Mouse (Mus musculus) hematopoietic stem cell, adult 5-6 weeks (primary cell): ENCODE data around the gene Sult2a3. TPM values are rescaled to one million over a fixed set of nuclear protein-coding genes. Genes with fewer than 3 reads are reported as not detected.
"Not testable (repeated sequence)": the region's sequence is repeated elsewhere in the genome, so short reads cannot be mapped to it uniquely, and the experiment has no call there.

Experiments
- ATAC-seq, 2 experiments: fragments of 125-278 bp in 1 of 2; replicated peaks in 1 of 2; 2 replicates each; pipeline ENCODE4 v1.8.0; 2016 to 2017; ENCODE audit warnings: inconsistent platforms in 2 of 2, mild to moderate bottlenecking in 2 of 2, moderate number of reproducible peaks in 2 of 2, low read depth in 1 of 2, moderate TSS enrichment in 1 of 2; ENCODE audit not compliant: low FRiP score in 2 of 2, poor library complexity in 2 of 2, severe bottlenecking in 2 of 2, insufficient read depth in 1 of 2, low TSS enrichment in 1 of 2
- total RNA-seq: library from RNA; stranded (forward); fragments of 172-1452, 232-1000 nt; gene quantifications from 2 replicates; pipeline ENCODE4 v1.2.3, GENCODE M21; 2017

The Sult2a3 gene
- total RNA-seq: not detected in 2 replicates

GRCm38 (mm10) chr7:14122944-14123343 is at the start of gene Sult2a3:
TSS of gene Sult2a3 (minus strand) at chr7:14123044.
- ATAC-seq: no peak

- no peak for ATAC-seq
Observed at GRCm38 (mm10) chr7:14120436-14120835, 2.4 kb downstream of the Sult2a3 start.

GRCm38 (mm10) chr7:14119865-14120264 is 3.0 kb downstream of the Sult2a3 start:
- not testable (repeated sequence) for ATAC-seq

- ATAC-seq: no peak
Observed at GRCm38 (mm10) chr7:14116761-14117160, 6.1 kb downstream of the Sult2a3 start.

- ATAC-seq: not testable (repeated sequence)
Observed at GRCm38 (mm10) chr7:14114471-14114870, 8.4 kb downstream of the Sult2a3 start.

- ATAC-seq: not testable (repeated sequence)
Observed at GRCm38 (mm10) chr7:14047821-14048220, 75.0 kb downstream of the Sult2a3 start.

- ATAC-seq: not testable (repeated sequence)
Observed at GRCm38 (mm10) chr7:14030831-14031230, 92.0 kb downstream of the Sult2a3 start.

Other genes starting within 250 kb of the Sult2a3 start
- not detected in 2 replicates for gene Sult2a4, start 133.4 kb downstream of the Sult2a3 start, total RNA-seq
- gene Sult2a6, start 131.8 kb upstream of the Sult2a3 start, total RNA-seq: not detected in 2 replicates
- not detected in 2 replicates for gene Obox8, start 210.5 kb upstream of the Sult2a3 start, total RNA-seq